Mouse (Mus musculus): ENCODE data around the gene Sh2d1b1.
"Not testable (repeated sequence)": the region's sequence is repeated elsewhere in the genome, so short reads cannot be mapped to it uniquely, and the experiment has no call there.

Gene Sh2d1b1

DNA sequence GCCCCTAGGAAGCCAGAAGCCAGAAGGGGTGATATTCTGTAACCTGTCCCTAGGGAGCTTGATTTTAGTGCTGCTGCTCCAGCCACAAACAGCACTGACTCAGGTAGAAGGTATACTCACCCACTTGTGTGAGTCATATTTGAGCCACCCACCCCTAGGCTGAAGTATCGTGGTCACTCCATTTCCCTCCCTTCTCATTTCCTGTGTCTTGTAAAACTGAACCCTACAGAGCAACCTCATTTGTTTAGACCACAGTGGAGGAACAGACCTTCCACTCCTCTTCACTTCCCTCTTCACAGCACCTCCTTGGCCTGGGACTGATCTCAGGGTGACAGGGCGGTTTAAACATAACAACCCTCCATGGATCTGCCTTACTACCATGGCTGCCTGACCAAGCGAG lies at the start of gene Sh2d1b1:
Gene Sh2d1b1 (plus strand): TSS at position 305 of the 400 bp plus-strand sequence.
- DNase-seq = no peak

DNA sequence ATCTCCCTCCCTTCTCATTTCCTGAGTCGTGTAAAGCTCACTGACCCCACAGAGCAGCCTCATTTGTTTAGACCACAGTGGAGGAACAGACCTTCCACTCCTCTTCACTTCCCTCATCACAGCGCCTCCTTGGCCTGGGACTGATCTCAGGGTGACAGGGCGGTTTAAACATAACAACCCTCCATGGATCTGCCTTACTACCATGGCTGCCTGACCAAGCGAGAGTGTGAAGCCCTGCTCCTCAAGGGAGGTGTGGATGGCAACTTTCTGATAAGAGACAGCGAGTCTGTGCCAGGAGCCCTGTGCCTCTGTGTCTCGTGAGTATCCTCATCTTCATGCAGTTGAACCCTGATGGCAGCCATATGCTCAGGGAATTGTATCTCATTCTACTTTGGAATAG lies 44.4 kb upstream of the Sh2d1b1 start, which contains the start of gene Sh2d1b2:
Gene Sh2d1b2 (plus strand): TSS at position 62 of the 400 bp plus-strand sequence.
- DNase-seq = not testable (repeated sequence)

DNA sequence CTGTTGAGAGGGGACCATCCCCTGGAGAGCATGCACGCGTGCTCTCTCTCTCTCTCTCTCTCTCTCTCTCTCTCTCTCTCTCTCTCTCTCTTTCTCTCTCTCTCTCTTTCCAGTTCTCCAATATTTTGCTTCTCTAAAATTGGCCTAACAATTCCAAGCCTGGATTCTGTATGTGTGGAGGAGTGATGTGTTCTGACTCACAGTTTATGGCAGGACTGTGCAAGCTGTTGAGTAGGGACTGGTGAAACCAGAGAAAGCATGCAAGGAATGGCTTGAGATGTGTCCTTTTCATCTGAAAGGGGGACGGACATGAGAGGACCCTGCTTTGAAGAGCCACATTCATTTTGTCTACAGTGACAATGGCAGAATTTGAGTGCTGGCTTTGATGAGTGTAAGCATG lies 32.1 kb upstream of the Sh2d1b1 start:
- no peak for DNase-seq

DNA sequence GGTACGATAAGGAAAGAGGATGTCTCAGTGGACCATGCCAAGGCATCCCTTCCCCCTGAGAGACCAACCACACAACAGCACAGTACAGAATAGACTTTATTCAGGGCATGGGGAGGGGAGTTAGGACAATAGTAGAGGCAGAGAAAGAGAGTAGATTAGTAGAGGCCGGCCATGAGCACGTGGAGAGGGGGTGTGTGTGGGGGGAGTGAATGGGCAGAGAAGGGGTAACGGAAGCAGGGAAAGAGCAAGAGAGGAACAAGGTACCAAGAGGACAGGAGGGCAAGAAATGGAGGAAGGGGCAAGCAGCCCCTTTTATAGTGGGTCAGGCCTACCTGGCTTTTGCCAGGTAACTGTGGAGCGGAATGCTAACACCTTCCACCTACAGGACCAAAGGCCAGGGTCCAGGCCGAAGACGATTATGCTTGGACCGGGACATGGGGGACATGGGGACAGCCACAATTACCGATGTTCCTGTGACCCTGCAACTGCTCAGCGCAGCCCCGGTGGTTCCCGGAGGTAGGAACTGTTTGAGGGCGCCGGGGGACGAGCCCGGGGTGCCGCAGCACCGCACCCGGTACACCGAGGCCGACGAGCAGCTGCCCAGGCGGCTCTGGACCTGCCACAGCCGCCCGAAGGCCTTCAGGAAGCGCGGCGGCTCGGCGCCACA lies 22.1 kb upstream of the Sh2d1b1 start:
- no peak for DNase-seq

DNA sequence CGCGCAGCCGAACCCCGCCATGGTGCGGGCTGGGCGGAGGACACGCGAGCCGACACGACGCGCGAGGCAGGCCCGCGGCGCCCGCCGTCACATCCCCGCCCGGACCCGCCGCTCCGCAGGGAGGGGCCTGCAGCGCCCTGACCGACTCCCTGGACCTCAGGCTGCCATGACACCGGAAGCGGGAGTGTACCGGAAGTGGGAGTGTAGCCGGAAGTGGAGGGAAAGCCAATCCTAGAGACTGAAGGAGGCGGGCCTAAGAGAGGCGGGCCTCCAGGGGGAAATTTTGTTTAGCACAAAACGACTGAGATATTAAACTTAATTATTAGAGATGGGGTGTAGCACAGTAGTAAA lies 21.6 kb upstream of the Sh2d1b1 start:
- DNase-seq = peak; percentile 92

DNA sequence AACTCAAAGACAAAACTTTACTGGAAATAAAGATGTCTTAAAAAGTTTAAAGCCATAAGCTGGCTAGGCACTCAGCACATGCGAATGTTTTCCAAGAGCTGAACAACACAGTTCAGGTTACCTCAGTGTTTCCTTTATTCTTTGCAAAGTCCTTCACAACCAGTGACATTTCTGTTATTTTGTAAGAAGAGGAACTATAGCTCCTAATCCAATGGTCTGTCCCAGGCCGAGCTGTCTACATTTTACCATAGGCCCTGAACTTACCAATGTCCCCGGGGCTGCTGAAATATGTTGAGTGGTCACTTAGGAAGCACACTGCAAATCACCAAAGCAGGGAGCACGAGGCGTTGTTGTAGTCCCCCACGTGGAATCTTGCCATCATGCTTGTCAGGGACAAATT lies 6.8 kb upstream of the Sh2d1b1 start:
- DNase-seq = no peak

DNA sequence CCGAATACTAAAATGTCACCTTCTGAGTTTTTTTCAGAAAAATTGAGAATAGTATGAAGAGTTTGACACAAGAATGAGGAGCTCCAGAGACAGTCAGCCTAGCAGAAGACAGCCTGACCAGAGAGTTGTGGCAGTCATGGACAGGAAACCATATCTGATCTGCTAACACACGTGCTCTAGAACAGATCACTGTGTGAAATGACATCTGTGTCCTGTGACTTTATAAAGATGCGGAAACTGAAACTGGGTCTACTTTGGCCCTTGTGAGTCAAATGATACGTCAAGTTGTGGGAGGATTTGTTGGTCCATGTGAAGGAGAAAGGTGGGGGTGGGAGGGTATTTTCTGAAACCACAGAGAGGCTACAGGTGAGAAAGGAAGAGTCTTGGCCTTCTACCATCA lies 6.4 kb upstream of the Sh2d1b1 start:
- no peak for DNase-seq

DNA sequence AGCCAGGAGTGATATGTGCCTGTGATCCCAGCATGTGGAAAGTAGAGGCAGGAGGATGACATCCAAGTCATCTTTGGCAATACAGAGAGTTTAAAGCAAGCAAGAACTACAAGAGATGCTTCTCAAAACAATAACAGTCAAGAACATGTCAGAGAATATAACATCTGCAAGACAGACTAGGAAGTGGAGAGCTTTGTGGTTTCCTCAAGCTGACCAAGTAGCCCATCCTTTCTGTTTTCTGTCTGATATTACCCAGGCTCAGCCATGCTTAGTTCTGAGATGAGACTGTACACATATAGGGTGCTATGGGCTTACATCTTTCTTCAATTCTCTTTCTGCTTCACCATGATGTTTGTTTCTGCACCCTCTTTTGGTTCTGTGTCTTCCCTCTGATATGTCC lies 3.9 kb upstream of the Sh2d1b1 start:
- DNase-seq = no peak

DNA sequence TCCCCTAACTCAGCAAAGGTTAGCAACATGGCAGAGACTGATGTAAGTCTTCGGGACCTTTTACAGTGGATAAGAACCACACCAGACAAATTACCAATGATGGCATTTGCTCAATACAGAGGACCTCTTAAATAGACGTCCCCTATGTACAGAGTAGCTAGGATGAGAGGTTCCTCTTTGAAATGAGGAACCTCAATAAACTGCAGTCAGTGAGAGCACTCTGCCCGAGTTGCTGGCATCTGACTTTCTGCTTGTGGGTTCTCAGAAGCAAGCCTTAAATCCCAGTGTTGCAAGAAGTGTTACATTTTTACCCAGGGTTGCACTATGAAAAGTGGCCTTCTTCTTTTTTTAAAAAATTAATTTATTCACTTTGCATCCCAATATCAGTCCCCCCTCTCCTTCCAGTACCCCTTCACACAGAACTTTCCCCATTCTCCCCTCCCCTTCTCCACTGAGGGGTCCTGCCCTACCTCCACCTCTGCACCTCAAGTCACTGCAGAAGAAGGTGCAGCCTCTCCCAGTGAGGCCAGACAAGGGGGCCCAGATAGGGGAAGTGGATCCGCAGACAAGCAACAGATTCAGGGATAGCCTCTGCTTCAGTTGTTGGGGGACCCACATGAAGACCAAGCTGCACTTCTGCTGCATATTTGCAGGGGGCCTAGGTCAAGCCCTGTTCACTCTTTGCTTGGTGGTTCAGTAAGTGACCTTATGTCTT lies 5.5 kb downstream of the Sh2d1b1 start:
- DNase-seq = no peak

DNA sequence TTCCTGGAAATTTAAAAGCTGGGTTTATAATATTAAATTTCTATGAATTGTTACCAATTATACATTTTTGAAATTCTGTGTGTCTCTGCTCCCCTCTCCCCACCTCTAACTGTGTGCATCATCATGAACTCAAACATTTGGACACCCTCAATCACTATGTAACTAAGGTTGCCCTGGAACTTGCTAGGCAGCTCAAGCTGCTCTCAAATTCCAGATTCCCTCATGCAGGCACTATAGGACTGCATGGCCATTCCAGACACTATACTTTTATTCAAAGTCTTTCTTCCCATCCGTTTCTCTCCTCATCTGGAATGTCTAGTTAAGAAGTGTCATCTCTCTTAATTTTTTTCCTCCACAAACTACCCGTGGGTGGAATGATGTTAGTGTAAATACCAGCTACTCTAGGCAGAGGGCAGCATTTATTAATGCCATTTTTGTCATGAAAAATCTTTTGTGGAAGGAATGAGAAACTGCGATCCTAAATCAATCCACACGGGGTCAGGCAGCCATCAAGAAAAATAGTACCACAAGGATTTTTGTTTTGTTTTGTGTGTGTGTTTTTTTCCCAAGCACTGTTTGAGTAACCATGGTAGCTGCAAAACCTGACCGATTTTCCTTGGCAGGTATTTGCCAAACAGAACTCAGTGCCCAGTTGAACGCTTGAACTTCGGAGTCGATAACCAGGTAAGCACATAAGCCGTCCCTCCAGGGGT lies 15.3 kb downstream of the Sh2d1b1 start:
- DNase-seq = peak; percentile 80

DNA sequence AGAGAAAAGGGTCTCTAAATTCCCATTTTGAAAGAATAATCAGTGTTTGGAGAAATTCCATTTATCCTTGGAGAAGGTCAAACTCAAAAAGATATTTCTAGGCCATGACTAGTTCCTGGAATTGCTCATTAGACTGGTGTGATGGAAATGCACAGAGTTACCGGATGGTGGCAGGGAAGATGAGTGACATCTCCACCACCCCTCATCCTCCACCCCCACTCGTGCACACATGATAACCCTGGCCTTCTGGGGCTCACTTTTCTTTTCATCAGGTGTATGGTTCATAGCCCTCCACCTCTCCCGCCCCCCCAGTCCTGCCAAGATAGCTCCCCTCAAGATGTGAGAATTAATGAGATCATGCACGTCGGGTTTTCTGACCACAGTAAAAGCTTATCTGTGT lies 16.1 kb downstream of the Sh2d1b1 start:
- no peak for DNase-seq

DNA sequence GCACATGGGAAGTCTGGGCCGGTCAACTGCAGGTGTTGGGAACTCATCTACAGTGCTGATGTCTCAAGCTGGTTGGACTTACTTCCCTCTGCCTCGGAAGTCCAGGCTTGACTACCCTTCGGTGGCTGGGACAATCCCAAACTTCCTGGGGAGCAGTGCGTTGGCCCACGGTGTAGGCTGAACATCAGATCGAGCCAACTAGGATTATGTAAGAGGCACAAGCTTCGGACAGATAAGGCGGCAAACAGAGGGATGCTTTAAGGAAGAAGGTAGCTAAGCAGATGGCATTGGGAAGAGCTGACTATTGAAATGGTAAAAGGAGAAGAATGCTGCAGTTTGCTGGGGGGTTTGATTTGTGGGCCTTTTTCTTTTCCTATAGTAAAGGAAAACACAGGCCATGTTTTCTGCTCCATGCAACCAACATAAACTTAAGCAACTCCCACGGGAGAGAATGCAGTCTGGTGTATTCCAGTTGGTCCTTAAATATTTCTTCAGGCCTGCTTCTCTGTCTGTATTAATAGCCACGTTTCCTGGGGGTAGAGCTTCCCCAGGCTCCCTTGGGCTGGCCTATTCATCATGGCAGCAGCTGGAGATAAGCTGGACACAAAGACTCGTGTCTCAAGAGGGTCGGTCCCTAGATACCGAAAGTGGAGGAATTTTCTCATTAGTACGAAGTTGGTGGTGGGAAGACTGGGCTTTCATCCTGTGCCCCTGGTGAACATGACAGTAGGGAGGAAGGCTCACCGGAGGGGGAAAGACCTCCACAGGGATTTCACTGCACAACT lies 17.9 kb downstream of the Sh2d1b1 start:
- peak; percentile 16 for DNase-seq

DNA sequence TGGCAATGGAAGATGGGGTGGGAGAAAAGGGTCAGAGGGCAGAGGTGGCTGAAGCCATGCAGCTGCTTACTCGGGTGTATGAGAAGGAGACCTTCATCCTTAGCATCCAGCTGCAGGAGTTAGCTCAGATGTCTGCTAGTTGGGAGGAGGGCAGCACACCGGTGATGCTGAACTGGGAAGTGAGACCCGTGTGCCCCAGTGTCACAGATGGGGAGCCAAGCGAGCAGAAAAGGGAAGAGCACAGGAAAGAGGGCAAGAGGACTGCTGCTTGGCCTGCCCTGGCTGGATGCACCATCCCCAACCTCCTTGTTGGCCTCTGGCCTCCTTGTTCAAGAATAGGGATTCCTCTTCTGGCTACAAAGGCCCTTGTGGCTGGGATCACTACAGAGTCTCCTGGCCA lies 22.4 kb downstream of the Sh2d1b1 start:
- DNase-seq = no peak

DNA sequence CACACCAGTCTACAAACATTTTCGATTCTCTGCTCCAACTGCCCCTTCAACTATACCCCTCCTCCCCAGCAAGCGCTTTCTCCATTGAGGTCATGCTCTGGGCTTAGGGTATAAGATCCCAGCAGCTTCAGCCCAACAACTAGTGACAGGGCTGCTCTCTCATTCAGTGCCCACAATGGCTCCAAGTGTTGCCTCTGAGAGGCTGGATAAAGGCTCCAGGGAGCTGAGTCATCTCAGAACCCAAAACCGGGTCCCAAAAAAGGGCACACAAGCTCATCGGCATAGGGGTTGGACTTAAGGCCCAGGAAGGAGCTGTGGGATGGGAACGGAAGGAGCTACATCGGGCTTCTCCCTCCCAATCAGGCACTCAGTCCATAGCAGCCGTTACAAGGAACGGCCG lies 24.6 kb downstream of the Sh2d1b1 start:
- DNase-seq = no peak

DNA sequence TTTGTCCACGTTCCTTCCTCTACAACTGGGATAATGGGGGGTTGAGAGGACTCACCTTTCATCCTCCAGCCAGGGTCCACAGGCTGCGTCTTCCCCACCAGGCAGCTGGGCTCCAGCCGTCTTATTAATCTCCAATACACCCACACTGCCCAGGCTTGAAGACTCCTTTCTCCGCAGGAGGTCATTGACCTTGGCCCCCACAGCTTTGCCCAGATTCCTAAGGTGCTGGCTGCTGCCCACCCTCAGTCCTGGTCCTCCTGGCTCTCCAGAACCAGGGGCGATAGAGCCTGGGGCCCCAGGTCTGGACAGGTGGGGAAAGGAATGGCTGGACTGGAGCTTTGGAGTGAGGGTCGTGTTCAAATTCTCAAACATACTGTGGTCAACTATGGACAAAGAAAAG lies 25.3 kb downstream of the Sh2d1b1 start:
- DNase-seq = no peak

DNA sequence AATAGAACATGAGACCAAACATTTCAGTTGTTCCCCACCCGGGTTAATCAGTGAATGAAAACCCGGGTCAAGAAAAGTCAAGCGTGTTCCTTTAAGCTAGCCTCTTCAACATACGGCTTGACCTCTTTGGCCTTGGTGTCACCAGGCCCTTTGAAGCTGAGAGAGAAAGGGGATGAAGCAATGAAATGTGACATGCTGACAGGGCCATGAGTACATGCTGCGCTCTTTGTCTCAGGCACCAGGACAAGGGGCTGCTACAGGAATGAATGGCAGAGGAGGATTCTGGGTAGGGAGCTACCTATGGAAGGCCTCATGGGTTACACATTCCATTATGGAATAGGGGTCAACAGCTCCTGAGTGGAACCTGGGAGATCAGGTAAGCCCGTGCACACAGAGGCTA lies 26.0 kb downstream of the Sh2d1b1 start:
- peak; percentile 26 for DNase-seq

DNA sequence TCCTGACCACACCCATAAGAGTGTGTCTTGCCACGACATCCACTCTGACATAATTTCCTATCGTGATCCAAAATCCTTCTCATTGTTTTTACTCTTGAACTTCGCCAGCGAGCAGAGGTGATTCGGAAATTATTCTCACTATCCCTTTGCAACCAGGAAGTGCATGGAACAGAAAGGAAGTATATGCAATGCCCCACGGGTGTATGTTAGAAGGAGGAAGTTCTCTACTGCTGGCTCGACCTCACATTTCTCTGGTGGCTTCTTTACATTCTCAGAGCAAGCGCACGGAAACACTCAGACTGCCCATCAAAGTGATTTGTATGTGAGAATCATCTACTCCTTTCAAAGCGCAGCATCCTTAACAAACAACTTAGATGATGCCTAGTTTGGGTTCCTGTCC lies 27.9 kb downstream of the Sh2d1b1 start:
- no peak for DNase-seq

DNA sequence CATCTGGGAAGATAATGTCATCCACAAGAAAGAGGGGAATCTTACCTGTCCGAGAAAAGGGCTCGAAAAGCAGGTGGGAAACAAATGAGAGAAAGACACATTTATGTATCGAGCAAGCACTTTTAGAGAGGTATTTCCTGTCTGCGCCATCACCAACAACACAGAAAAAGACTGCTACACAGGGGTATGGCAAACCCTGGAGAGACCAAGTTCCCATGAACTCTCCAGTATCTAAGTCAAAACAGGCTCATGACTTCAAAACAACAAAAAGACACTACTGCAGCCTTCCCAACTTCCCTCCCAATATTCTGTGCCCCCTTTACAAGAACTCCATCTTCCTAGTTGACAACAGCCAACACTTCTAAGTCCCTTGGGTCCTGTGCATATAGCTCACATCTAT lies 29.1 kb downstream of the Sh2d1b1 start, which contains the start of gene Gm7694:
Gene Gm7694 (minus strand): TSS at position 101 of the 400 bp plus-strand sequence.
- DNase-seq = no peak

DNA sequence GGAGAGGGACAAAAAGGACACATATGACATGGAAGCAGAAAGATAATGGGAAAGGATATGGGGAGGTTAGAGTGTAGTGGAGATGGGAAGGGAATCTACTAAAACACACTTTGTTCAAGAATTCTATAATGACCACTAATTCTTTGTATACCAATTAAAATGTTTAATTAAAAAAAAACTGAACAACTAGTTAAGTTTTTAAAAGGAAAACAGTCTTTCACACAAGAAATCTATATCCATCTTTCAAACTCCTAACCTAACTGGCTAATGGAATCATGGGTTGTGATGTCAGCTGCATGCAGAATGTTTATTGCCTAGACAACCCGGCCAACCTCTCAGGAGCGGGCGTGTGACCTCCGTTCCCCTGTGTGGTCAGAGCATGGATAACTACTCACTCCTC lies 31.4 kb downstream of the Sh2d1b1 start, which contains the start of gene Spata46:
Gene Spata46 (plus strand): TSS at position 301 of the 400 bp plus-strand sequence.
- no peak for DNase-seq

DNA sequence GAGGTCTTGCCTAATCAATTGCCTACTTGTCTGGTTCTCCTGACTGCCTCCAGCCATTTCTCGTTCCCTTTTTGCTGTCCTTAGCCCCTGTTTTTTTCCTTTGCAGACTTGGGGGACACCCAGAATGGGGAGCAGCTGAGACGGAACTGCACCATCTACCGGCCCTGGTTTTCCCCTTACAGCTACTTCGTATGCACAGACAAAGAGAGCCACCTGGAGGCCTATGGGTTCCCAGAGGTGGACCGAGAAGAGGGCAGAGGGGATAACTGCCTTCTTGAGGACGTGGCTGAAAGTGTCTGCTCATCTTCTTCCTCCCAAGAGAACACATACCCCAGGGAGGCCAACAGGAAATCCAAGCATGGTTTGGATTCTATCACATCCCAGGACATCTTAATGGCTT lies 34.3 kb downstream of the Sh2d1b1 start:
- no peak for DNase-seq

DNA sequence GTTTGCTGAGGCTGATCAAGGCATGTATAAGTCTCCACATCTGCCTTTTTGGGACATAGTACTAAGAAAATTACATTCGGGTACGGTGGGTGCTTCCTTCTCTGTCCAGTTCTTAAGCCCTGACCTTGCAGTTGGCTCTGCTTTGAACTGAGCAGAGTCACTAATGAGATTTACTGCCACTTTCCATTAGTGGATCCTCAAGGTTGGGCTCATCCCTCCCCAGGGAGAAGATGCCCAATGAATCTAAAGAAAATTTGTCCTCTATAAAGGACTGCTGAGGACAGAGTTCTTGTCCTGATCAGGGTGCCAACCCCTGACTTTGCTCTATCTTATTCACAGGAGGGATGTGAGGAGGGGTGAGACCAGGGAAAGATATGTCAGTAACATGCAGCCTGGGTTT lies 44.9 kb downstream of the Sh2d1b1 start:
- DNase-seq = no peak

DNA sequence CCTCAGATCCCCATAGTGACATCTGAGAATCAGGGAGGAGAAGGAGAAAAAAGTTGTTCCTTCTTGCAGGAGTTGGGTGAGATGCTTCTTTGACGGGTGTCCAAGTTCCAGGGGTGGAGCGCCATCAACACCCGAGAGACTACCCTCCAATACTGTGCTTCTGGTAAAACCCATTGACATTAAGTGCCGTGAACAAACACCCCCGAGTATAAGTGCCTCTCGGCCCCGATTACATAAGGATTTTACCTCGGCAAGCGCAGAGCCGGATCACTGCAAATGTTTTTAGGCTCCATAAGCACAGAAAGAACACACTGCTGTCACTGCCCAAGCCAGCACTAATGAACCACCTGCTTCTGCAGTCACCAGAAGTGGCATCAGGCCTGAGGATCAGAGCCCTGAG lies 45.9 kb downstream of the Sh2d1b1 start:
- no peak for DNase-seq

DNA sequence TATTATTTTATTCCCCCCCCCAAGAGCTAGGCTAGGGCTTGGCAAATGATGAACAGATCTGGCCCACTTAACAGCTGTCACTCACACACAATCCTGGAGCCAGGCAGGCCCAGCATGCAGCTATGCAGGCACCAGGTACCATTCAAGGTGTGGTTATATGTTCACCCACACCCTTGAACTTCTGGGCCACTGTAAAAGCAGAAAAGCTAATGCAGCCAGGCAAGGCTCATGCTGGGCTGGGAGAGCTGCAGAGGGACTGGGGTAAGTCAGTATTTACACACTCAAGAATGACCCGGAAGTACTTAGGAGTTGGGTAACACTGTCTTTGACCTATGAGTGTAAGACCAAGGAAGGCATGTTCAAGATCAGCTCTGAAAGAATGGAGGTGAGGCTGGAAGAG lies 47.2 kb downstream of the Sh2d1b1 start:
- DNase-seq = no peak
